Mouse (Mus musculus): Measurements from ENCODE around the gene Rabep1. TPM values are rescaled to one million over a fixed set of nuclear protein-coding genes. Genes with fewer than 3 reads are reported as not detected.
"Not testable (repeated sequence)": the region's sequence is repeated elsewhere in the genome, so short reads cannot be mapped to it uniquely, and the experiment has no call there.

The Rabep1 gene
- polyA plus RNA-seq, 1 experiment from 2014 or later: 48.6 TPM

- 57% methylated on average over 4 of the region's 4 CpGs for WGBS
- Histone ChIP-seq H3K27ac (ENCODE audit: low read depth, low read length) (no peak overlapping the region), H3K4me2 (replicated peaks; ENCODE audit: low read depth, low read length) (no peak overlapping the region), H3K9me3 (ENCODE audit: control insufficient read depth, low read length) (no peaks in the 10 kb centered on the region), H3K4me3 (ENCODE audit: low read depth, low read length) (no peak overlapping the region), H3K9ac (ENCODE audit: low read depth, low read length) (no peak overlapping the region), H3K27me3 (ENCODE audit: control insufficient read depth, insufficient read depth, low read length) (no peaks in the 10 kb centered on the region), H3K4me1 (replicated peaks; ENCODE audit: control insufficient read depth, insufficient read depth, low read length) (no peaks in the 10 kb centered on the region; the same call in 1 of the 2 replicates), H3K36me3 (ENCODE audit: control insufficient read depth, insufficient read depth, low read length) (no peaks in the 10 kb centered on the region)
- ATAC-seq (ENCODE audit: low FRiP score) (no peak), DNase-seq (ENCODE audit: low spot score) (no peak)
Measured at GRCm38 (mm10) chr11:70842983-70843382, 1.6 kb upstream of the Rabep1 start.

DNA sequence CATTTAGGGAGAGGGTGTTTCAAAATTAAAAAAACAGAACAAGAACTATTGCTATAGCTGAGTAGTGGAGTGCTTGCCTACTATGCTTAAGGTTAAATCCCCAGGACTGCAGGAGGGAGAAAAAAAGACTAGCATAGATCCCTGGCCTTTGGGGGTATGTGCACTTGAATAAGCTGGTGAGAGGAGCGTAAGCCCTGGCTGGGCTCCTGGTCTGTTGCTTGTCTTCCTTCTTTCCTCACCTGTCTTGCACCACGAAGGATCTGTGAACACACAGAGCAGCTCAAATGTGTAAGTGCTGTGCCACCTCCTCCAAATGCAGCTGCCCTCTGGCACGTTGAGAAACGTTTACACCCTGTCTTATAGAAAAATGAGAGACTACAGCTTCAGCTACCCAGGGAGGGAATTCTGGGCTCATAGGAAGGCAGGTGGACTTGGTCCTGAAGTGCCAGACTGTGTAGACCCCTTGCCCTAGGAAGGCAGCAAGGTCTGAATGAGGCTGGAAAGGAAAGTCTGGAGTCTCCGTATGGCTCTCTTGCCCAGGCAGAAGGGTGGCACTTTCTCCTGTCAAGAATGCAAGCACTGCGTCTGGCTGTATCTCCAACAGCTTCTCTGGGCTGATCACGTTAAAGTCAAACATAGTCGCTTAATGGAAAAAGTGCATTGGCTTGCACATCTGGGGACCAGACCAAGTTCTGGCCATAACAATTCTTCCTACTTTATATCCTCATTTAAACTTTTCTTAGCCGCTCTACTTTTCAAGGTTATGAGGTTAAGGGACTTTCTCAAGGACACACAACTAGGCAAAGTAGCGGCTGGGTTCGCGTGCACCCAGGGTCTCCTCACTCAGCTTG, 652 bp upstream of the Rabep1 start:
- Histone ChIP-seq H3K9me3 (ENCODE audit: control insufficient read depth, low read length) (no peaks in the 10 kb centered on the region), H3K4me2 (replicated peaks; ENCODE audit: low read depth, low read length) (peak overlapping the region; percentile 40), H3K36me3 (ENCODE audit: control insufficient read depth, insufficient read depth, low read length) (no peaks in the 10 kb centered on the region), H3K27me3 (ENCODE audit: control insufficient read depth, insufficient read depth, low read length) (no peaks in the 10 kb centered on the region), H3K27ac (ENCODE audit: low read depth, low read length) (no peak overlapping the region), H3K9ac (ENCODE audit: low read depth, low read length) (peak overlapping the region; percentile 96), H3K4me3 (ENCODE audit: low read depth, low read length) (peak overlapping the region; percentile 97), H3K4me1 (replicated peaks; ENCODE audit: control insufficient read depth, insufficient read depth, low read length) (no peaks in the 10 kb centered on the region; the same call in 1 of the 2 replicates)
- ATAC-seq (ENCODE audit: low FRiP score): peak; percentile 24
- 17% methylated on average over 12 of the region's 12 CpGs for WGBS
- no peak for DNase-seq (ENCODE audit: low spot score)

DNA sequence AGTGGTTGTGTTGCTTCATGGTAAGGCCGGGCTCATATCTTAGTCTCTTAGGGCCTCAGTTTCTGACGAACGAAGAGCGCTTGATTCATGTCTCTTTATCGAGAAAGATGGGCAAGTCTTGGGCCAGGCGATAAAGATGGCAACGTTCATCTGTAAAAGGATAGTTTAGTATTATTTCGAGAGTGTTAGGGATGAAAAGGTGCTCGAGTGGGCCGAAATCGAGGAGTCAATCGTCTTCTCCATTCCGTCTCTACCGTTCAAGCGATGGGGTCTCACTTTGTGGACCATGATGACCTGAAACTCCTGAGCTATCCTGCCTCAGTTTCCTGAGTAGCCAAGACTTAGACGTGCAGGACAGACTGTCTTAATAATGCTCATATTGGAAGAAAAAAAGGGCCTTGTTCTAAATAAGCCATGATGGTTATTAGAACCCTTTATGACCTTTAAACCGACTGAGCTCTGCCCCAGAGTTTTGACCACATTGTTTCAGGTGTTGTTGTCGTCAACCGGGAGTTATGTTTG, 940 bp downstream of the Rabep1 start:
- ATAC-seq (ENCODE audit: low FRiP score): no peak
- no peak for DNase-seq (ENCODE audit: low spot score)
- Histone ChIP-seq H3K9ac (ENCODE audit: low read depth, low read length) (peak overlapping the region; percentile 96), H3K27ac (ENCODE audit: low read depth, low read length) (no peak overlapping the region), H3K9me3 (ENCODE audit: control insufficient read depth, low read length) (no peaks in the 10 kb centered on the region), H3K4me2 (replicated peaks; ENCODE audit: low read depth, low read length) (peak overlapping the region; percentile 75), H3K4me1 (replicated peaks; ENCODE audit: control insufficient read depth, insufficient read depth, low read length) (no peaks in the 10 kb centered on the region; the same call in 1 of the 2 replicates), H3K36me3 (ENCODE audit: control insufficient read depth, insufficient read depth, low read length) (no peaks in the 10 kb centered on the region), H3K27me3 (ENCODE audit: control insufficient read depth, insufficient read depth, low read length) (no peaks in the 10 kb centered on the region), H3K4me3 (ENCODE audit: low read depth, low read length) (peak overlapping the region; percentile 97)
- 5% methylated on average over 19 of the region's 19 CpGs for WGBS

- Histone ChIP-seq H3K9ac (ENCODE audit: low read depth, low read length) (no peak overlapping the region), H3K4me1 (replicated peaks; ENCODE audit: control insufficient read depth, insufficient read depth, low read length) (no peaks in the 10 kb centered on the region; the same call in 1 of the 2 replicates), H3K9me3 (ENCODE audit: control insufficient read depth, low read length) (no peaks in the 10 kb centered on the region), H3K27ac (ENCODE audit: low read depth, low read length) (no peak overlapping the region), H3K4me3 (ENCODE audit: low read depth, low read length) (peak overlapping the region; percentile 97), H3K27me3 (ENCODE audit: control insufficient read depth, insufficient read depth, low read length) (no peaks in the 10 kb centered on the region), H3K36me3 (ENCODE audit: control insufficient read depth, insufficient read depth, low read length) (no peaks in the 10 kb centered on the region), H3K4me2 (replicated peaks; ENCODE audit: low read depth, low read length) (peak overlapping the region; percentile 75; the same call in 1 of the 2 replicates)
- DNase-seq (ENCODE audit: low spot score) (no peak), ATAC-seq (ENCODE audit: low FRiP score) (no peak)
- 58% methylated on average over 2 of the region's 2 CpGs for WGBS
Measured at GRCm38 (mm10) chr11:70846029-70846428, 1.5 kb downstream of the Rabep1 start.

DNA sequence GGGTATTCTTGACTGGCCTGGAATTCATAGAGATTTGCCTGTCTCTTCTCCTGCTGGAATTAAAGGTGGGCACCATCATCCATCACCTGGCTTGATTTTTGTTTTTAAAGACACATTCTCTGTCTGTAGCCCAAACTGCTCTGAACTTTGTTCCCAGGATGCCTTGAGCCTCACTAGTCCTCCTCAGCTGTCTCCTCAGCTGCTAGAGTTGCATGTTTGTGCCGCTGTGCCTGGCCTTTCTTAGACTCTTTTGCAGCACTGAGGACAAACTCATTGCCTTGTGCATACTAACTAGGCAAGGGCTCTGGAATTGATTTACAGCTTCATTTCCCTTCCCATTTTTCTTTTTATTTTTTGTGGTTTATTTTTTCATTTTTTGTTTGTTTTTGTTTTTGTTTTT, 15.8 kb downstream of the Rabep1 start:
- no peak overlapping the region for H3K9ac ChIP-seq (ENCODE audit: low read depth, low read length)
- ATAC-seq (ENCODE audit: low FRiP score): no peak
- no peaks in the 10 kb centered on the region for H3K9me3 ChIP-seq (ENCODE audit: control insufficient read depth, low read length)
- H3K4me2 ChIP-seq (replicated peaks; ENCODE audit: low read depth, low read length): no peak overlapping the region
- H3K27ac ChIP-seq (ENCODE audit: low read depth, low read length): no peak overlapping the region
- no peaks in the 10 kb centered on the region for H3K4me1 ChIP-seq (replicated peaks; ENCODE audit: control insufficient read depth, insufficient read depth, low read length)
- H3K4me3 ChIP-seq (ENCODE audit: low read depth, low read length): no peak overlapping the region
- no peak for DNase-seq (ENCODE audit: low spot score)
- 100% methylated on average over 1 of the region's 1 CpGs for WGBS
- H3K36me3 ChIP-seq (ENCODE audit: control insufficient read depth, insufficient read depth, low read length): no peaks in the 10 kb centered on the region
- no peaks in the 10 kb centered on the region for H3K27me3 ChIP-seq (ENCODE audit: control insufficient read depth, insufficient read depth, low read length)

DNA sequence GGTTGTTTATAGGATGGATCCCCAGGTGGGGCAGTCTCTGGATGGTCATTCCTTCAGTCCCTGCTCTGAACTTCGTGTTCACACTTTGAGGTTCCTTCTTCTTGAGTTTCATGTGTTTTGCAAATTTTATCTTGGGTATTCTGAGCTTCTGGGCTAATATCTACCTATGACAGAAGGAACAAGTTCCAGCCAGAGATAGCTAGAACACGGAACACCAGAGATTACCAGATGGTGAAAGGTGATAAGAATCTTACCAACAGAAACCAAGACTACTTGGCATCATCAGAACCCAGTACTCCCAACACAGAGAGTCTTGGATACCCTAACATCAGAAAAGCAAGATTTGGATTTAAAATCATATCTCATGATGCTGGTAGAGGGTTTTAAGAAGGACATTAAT, 18.6 kb downstream of the Rabep1 start:
- H3K9me3 ChIP-seq (ENCODE audit: control insufficient read depth, low read length); H3K27me3 ChIP-seq (ENCODE audit: control insufficient read depth, insufficient read depth, low read length); H3K9ac ChIP-seq (ENCODE audit: low read depth, low read length); H3K27ac ChIP-seq (ENCODE audit: low read depth, low read length); H3K4me1 ChIP-seq (replicated peaks; ENCODE audit: control insufficient read depth, insufficient read depth, low read length); DNase-seq (ENCODE audit: low spot score); H3K36me3 ChIP-seq (ENCODE audit: control insufficient read depth, insufficient read depth, low read length); ATAC-seq (ENCODE audit: low FRiP score); H3K4me2 ChIP-seq (replicated peaks; ENCODE audit: low read depth, low read length); H3K4me3 ChIP-seq (ENCODE audit: low read depth, low read length): not testable (repeated sequence)
- WGBS: 93% methylated on average over 2 of the region's 2 CpGs

DNA sequence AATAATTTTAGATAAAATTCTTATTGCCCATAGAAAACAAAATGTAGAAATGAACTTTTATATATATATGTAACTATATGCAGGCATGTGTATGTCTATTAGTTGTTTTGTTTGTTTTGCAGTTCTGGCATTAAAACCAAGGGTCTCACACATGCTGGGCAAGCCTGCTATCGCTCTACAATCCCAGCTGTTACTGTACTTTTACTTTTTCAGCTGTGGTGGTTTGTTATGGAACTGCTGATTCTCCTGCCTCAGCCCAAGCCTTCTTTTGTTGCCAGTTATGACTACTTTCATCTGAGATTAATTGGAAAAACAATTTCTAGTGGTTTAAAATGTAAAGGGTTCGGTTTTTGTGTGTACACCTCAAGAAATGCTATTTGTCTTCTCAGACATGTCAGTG, 20.6 kb downstream of the Rabep1 start:
- DNase-seq (ENCODE audit: low spot score) (no peak), ATAC-seq (ENCODE audit: low FRiP score) (no peak)
- H3K4me3 ChIP-seq (ENCODE audit: low read depth, low read length): no peak overlapping the region
- H3K4me2 ChIP-seq (replicated peaks; ENCODE audit: low read depth, low read length): no peak overlapping the region
- H3K27ac ChIP-seq (ENCODE audit: low read depth, low read length): no peak overlapping the region
- H3K9ac ChIP-seq (ENCODE audit: low read depth, low read length): no peak overlapping the region
- WGBS: 90% methylated on average over 2 of the region's 2 CpGs
- no peaks in the 10 kb centered on the region for H3K9me3 ChIP-seq (ENCODE audit: control insufficient read depth, low read length)
- H3K4me1 ChIP-seq (replicated peaks; ENCODE audit: control insufficient read depth, insufficient read depth, low read length): no peaks in the 10 kb centered on the region
- H3K36me3 ChIP-seq (ENCODE audit: control insufficient read depth, insufficient read depth, low read length): no peaks in the 10 kb centered on the region
- no peaks in the 10 kb centered on the region for H3K27me3 ChIP-seq (ENCODE audit: control insufficient read depth, insufficient read depth, low read length)

DNA sequence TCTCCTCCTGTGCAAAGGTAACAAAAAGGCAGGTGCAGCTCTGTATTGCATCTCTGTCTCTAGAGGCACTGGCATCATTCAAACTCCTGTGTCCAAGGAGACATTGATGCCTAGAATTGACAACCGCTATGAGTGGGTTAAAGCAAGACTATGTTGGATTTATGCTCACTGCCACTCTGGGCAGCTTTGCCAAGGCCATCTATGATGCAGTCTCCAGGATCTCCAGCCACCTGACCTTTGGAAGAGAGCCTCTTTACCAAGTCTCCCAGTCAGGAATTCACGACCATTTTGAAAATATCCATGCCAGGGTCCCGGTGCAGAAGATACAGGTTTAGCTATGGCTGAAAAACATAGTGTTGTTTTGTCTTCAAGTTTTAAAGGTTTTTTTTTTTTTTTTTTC, 24.7 kb downstream of the Rabep1 start:
- Histone ChIP-seq H3K4me1 (replicated peaks; ENCODE audit: control insufficient read depth, insufficient read depth, low read length) (no peaks in the 10 kb centered on the region), H3K27ac (ENCODE audit: low read depth, low read length) (no peak overlapping the region), H3K36me3 (ENCODE audit: control insufficient read depth, insufficient read depth, low read length) (no peaks in the 10 kb centered on the region), H3K4me2 (replicated peaks; ENCODE audit: low read depth, low read length) (no peak overlapping the region), H3K4me3 (ENCODE audit: low read depth, low read length) (no peak overlapping the region), H3K9me3 (ENCODE audit: control insufficient read depth, low read length) (no peaks in the 10 kb centered on the region), H3K27me3 (ENCODE audit: control insufficient read depth, insufficient read depth, low read length) (no peaks in the 10 kb centered on the region), H3K9ac (ENCODE audit: low read depth, low read length) (no peak overlapping the region)
- ATAC-seq (ENCODE audit: low FRiP score): no peak
- no peak for DNase-seq (ENCODE audit: low spot score)
- WGBS: 92% methylated on average over 3 of the region's 3 CpGs

GRCm38 (mm10) chr11:70869811-70870210, 25.2 kb downstream of the Rabep1 start:
- Histone ChIP-seq H3K9me3 (ENCODE audit: control insufficient read depth, low read length) (no peaks in the 10 kb centered on the region), H3K4me3 (ENCODE audit: low read depth, low read length) (no peak overlapping the region), H3K4me2 (replicated peaks; ENCODE audit: low read depth, low read length) (no peak overlapping the region), H3K27me3 (ENCODE audit: control insufficient read depth, insufficient read depth, low read length) (no peaks in the 10 kb centered on the region), H3K27ac (ENCODE audit: low read depth, low read length) (no peak overlapping the region), H3K36me3 (ENCODE audit: control insufficient read depth, insufficient read depth, low read length) (no peaks in the 10 kb centered on the region), H3K4me1 (replicated peaks; ENCODE audit: control insufficient read depth, insufficient read depth, low read length) (no peaks in the 10 kb centered on the region), H3K9ac (ENCODE audit: low read depth, low read length) (no peak overlapping the region)
- 92% methylated on average over 2 of the region's 2 CpGs for WGBS
- ATAC-seq (ENCODE audit: low FRiP score): no peak
- no peak for DNase-seq (ENCODE audit: low spot score)
